Mouse (Mus musculus): ENCODE measurements around the gene Gpr157. TPM values are rescaled to one million over a fixed set of nuclear protein-coding genes. Genes with fewer than 3 reads are reported as not detected.

Gene Gpr157
- polyA plus RNA-seq, 1 experiment: 1.9 TPM

DNA sequence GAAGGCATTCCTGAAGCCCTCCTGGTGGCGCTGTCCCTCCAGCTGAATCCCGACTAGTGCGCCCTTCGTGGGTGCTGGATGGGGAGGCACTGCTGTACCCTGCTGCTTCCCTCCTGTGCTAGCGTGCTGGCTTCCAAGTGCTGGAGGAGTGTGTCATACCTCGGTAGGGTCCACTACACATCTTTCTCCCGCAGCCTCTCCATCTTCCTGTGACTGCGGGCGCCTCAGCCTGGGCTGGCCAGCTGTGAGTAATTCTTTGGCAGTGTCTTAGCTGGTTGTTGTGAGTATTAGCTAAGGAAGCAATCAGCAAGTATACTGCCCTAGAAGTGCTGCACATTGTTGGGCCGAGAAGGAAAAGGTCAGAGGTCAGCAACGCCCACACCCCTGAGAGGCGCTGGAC lies 18.9 kb upstream of the Gpr157 start:
- Histone ChIP-seq H3K27ac (ENCODE audit: insufficient read depth, low read length) (no peak overlapping the region), H3K4me3 (ENCODE audit: insufficient read depth, low read length) (no peak overlapping the region), H3K4me1 (ENCODE audit: control insufficient read depth, insufficient read depth, low read length) (no peaks in the 10 kb centered on the region)
- TF ChIP-seq CTCF (IDR thresholded peaks at IDR 0.05; ENCODE audit: extremely low read depth, insufficient read depth, low read length): no peak

DNA sequence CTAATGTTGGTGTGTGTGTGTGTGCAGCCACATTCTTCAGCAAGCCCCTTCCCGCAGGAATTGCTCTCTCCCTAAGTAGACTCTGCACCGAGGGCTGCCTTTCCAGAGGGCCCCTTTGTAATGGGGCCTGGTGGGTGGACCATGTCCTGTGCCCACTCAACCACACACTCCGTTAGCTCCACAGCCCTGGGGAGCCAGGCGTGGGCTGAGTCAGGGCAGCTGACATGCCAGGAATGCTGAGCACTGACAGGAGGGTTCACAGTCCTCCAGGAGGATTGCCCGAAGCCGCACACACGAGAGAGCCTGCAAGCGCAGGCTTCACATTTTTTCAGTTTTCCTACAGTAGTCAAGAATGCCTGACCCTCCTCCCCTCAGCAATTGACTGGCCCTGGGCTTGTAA lies 17.0 kb upstream of the Gpr157 start:
- TF ChIP-seq CTCF (IDR thresholded peaks at IDR 0.05; ENCODE audit: extremely low read depth, insufficient read depth, low read length) (no peak), POLR2A (IDR thresholded peaks at IDR 0.05; ENCODE audit: extremely low read depth, insufficient read depth, low read length) (no peak)
- H3K4me1 ChIP-seq (ENCODE audit: control insufficient read depth, insufficient read depth, low read length): no peaks in the 10 kb centered on the region
- no peak overlapping the region for H3K27ac ChIP-seq (ENCODE audit: insufficient read depth, low read length)
- no peak overlapping the region for H3K4me3 ChIP-seq (ENCODE audit: insufficient read depth, low read length)

DNA sequence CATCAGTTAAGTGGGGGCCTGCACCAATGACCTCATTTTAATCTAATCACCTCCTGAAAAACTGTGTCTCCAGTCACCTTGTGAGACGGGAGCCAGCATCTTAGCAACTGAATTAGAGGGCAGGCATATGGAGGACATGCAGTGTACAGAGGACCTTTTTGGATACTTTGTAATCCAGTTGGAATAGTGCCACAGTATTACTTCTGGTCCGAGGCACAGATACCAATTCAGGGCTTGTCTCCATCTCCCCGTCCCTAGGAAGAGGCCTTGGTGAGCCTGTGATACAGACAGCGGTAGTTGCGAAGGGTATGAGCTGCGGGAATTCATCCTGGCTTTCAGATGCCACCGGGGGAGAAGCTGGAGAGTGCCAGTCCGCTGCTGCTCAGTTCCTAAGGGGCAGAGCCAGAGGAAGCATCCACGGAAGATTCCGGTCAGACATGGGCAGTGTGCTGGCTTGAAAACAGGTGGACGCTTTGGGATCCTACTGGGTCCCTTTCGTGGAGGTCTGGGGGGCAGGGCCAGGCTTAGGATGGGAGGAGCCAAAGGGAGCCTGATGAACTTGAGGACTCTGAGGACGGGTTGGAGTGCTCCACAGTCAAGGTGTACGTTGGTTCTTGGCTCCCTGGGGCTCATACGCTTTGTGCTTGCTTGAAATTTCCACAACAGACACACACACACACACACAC lies 14.6 kb upstream of the Gpr157 start:
- Histone ChIP-seq H3K4me1 (ENCODE audit: control insufficient read depth, insufficient read depth, low read length) (no peaks in the 10 kb centered on the region), H3K4me3 (ENCODE audit: insufficient read depth, low read length) (no peak overlapping the region), H3K27ac (ENCODE audit: insufficient read depth, low read length) (no peak overlapping the region)
- TF ChIP-seq CTCF (IDR thresholded peaks at IDR 0.05; ENCODE audit: extremely low read depth, insufficient read depth, low read length): no peak
- no peak for TF ChIP-seq POLR2A (IDR thresholded peaks at IDR 0.05; ENCODE audit: extremely low read depth, insufficient read depth, low read length)

DNA sequence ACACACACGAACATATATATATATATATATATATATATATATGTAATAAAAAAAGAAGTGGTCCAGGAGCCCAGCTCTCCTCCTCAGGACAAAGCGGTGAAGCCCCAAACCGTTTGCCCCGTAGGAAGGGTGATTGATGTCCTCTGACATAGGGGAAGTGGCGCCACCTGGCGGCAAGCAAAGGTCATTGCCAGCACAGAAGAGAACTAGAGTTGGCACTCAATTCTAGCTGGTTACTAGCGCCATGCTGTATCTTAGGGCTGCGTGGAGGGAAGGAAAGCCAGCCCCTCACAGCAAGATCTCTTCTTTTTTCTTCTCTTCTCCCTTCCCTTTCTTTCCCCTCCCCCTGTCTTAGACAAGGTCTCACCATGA lies 14.1 kb upstream of the Gpr157 start:
- Histone ChIP-seq H3K27ac (ENCODE audit: insufficient read depth, low read length) (no peak overlapping the region), H3K4me1 (ENCODE audit: control insufficient read depth, insufficient read depth, low read length) (no peaks in the 10 kb centered on the region), H3K4me3 (ENCODE audit: insufficient read depth, low read length) (no peak overlapping the region)
- TF ChIP-seq POLR2A (IDR thresholded peaks at IDR 0.05; ENCODE audit: extremely low read depth, insufficient read depth, low read length) (no peak), CTCF (IDR thresholded peaks at IDR 0.05; ENCODE audit: extremely low read depth, insufficient read depth, low read length) (peak; percentile 72)

DNA sequence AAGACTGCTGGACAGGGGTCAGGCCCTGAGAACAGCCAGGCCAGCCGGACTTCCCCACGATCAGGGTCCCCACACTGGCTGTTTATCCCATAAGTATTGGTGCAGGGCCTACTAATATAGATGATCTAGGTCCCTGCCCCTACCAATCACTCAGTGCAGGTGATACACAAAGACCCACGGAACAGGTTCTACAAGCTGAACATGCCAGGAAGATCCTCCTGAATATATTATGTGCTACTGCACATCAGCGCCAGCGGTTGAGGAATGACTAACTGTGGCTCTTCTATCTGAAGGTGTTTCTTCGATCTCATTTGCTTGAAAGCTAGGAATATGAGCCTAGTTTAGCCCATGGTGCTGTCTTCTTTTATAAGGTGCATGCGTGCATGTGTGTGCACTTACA lies 11.8 kb upstream of the Gpr157 start:
- no peak overlapping the region for H3K4me3 ChIP-seq (ENCODE audit: insufficient read depth, low read length)
- H3K27ac ChIP-seq (ENCODE audit: insufficient read depth, low read length): no peak overlapping the region
- no peak for TF ChIP-seq CTCF (IDR thresholded peaks at IDR 0.05; ENCODE audit: extremely low read depth, insufficient read depth, low read length)
- no peak for TF ChIP-seq POLR2A (IDR thresholded peaks at IDR 0.05; ENCODE audit: extremely low read depth, insufficient read depth, low read length)
- H3K4me1 ChIP-seq (ENCODE audit: control insufficient read depth, insufficient read depth, low read length): no peaks in the 10 kb centered on the region

DNA sequence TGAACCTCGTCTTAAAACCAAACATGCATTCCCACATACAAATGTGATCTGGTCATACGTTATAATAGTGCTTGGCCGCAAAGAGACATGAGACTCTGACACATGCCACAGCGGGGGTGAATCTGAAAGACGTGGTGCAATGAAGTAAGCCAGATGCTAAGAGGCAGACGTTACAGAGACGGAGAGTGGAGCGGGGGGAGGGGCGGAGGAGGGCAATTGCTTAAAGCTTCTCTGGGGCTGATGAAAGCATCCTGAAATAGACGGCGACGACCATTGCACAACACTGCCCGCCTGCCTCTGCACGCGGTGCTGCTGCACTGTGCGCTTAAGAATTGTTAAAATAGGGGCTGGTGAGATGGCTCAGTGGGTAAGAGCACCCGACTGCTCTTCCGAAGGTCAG lies 11.0 kb upstream of the Gpr157 start:
- Histone ChIP-seq H3K27ac (ENCODE audit: insufficient read depth, low read length) (no peak overlapping the region), H3K4me3 (ENCODE audit: insufficient read depth, low read length) (no peak overlapping the region), H3K4me1 (ENCODE audit: control insufficient read depth, insufficient read depth, low read length) (no peaks in the 10 kb centered on the region)
- TF ChIP-seq CTCF (IDR thresholded peaks at IDR 0.05; ENCODE audit: extremely low read depth, insufficient read depth, low read length): no peak
- TF ChIP-seq POLR2A (IDR thresholded peaks at IDR 0.05; ENCODE audit: extremely low read depth, insufficient read depth, low read length): no peak

DNA sequence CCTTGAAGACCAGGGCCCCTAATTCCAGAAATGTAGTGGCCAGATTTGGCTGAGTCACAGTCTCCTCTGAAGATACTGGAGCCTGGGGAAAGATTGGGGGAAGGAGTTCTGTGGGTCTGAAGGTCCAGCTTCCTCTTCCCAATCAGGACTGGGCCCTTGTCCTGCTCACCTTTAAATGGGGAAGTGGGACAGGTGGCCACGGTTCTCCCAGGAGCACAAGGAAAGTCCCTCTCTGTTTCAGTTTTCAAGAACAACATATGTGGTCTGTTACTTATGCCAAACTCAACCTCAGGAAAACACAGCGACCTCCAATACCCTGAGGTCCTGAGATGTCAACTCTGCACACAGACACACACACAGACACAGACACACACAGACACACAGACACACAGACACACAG lies 8.5 kb upstream of the Gpr157 start:
- no peaks in the 10 kb centered on the region for H3K4me1 ChIP-seq (ENCODE audit: control insufficient read depth, insufficient read depth, low read length)
- H3K4me3 ChIP-seq (ENCODE audit: insufficient read depth, low read length): no peak overlapping the region
- H3K27ac ChIP-seq (ENCODE audit: insufficient read depth, low read length): no peak overlapping the region
- TF ChIP-seq POLR2A (IDR thresholded peaks at IDR 0.05; ENCODE audit: extremely low read depth, insufficient read depth, low read length) (no peak), CTCF (IDR thresholded peaks at IDR 0.05; ENCODE audit: extremely low read depth, insufficient read depth, low read length) (no peak)

DNA sequence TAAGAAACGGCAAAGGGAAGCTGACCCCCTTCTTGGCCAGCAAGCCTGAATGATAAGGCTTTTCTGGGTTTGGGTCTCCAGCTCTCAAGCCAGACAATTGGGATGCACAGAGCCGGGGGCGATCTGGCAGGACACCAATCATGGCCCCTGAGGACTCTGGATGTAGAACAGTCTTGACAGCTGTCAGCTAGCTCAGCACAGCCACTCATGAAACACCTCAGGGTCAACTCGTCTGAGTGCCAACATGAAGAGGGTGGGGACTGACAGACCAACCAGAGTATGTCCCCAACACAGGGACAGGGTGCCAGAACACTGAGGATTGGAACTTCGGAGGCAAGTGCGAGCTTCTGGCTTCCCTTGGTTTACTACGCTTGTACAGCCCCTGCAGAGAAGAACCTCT lies 7.9 kb upstream of the Gpr157 start:
- no peak overlapping the region for H3K4me3 ChIP-seq (ENCODE audit: insufficient read depth, low read length)
- no peak for TF ChIP-seq CTCF (IDR thresholded peaks at IDR 0.05; ENCODE audit: extremely low read depth, insufficient read depth, low read length)
- no peak for TF ChIP-seq POLR2A (IDR thresholded peaks at IDR 0.05; ENCODE audit: extremely low read depth, insufficient read depth, low read length)

DNA sequence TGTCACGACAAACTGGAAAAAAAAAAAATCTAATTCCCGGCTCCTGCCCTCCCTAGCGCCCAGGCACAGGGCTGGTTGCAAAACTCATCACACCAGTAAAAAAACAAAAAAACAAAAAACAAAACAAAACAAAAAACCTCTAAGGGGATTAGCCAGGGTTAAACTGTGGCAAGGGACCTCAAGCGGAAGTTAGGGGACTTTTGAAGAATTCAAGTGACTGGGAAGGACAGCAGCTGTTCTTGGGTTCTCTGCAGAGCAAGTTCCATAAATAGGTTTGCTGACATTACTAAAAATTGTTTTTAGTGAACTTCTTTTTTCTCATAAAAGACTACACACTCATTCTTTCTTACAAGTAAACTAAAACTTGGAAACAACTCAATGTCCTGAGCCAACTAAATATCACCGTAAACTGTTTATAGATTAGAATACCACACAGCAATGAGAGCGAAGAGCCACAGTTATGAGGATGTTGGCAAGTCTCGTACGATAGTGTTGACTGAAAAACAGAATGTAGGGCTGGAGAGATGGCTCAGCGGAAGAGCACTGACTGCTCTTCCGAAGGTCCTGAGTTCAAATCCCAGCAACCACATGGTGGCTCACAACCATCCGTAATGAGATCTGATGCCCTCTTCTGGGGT lies 6.7 kb upstream of the Gpr157 start:
- Histone ChIP-seq H3K4me3 (ENCODE audit: insufficient read depth, low read length) (no peak overlapping the region), H3K4me1 (ENCODE audit: control insufficient read depth, insufficient read depth, low read length) (no peaks in the 10 kb centered on the region), H3K27ac (ENCODE audit: insufficient read depth, low read length) (no peak overlapping the region)
- TF ChIP-seq POLR2A (IDR thresholded peaks at IDR 0.05; ENCODE audit: extremely low read depth, insufficient read depth, low read length): no peak
- TF ChIP-seq CTCF (IDR thresholded peaks at IDR 0.05; ENCODE audit: extremely low read depth, insufficient read depth, low read length): no peak

More for the DNA sequence above, 7.9 kb upstream of the Gpr157 start:
- no peak overlapping the region for H3K27ac ChIP-seq (ENCODE audit: insufficient read depth, low read length)
- H3K4me1 ChIP-seq (ENCODE audit: control insufficient read depth, insufficient read depth, low read length): no peaks in the 10 kb centered on the region

DNA sequence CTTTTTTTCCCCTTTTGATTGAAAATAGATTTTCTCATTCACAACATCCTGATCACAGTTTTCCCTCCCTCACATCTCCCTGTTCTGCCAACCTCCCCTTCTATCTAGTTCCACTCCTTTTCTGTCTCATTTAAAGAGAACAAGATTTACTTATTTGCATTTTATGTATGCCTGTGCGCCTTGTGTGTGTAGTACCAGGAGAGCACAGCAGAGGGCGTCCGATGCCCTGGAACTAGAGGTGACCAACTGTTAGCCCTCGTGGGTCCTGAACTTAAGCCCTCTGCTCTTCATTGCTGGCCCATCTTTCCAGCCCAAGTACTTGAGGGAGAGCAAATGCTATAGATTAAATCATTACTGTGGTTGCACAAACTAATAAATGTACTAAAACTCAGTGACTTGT lies 1.8 kb upstream of the Gpr157 start:
- no peak for TF ChIP-seq POLR2A (IDR thresholded peaks at IDR 0.05; ENCODE audit: extremely low read depth, insufficient read depth, low read length)
- TF ChIP-seq CTCF (IDR thresholded peaks at IDR 0.05; ENCODE audit: extremely low read depth, insufficient read depth, low read length): 0 out of 2 replicates have a peak, but pooled peaks have one; percentile 14
- Histone ChIP-seq H3K4me1 (ENCODE audit: control insufficient read depth, insufficient read depth, low read length) (no peaks in the 10 kb centered on the region), H3K4me3 (ENCODE audit: insufficient read depth, low read length) (no peak overlapping the region), H3K27ac (ENCODE audit: insufficient read depth, low read length) (no peak overlapping the region)
